33 mouse cellular contexts compared by ENCODE assay signal in genomic region chr11:62369924-62370323, GRCm38 (mm10).
"Had no signal": no experiment of that assay in that cellular context is flagged by ENCODE, and none has a peak within 500 bp of the region (broad histone marks: within the 10 kb centered on the region; RNA-seq: fewer than 3 reads in every experiment).

No protein-coding gene starts in this region.

- H3K4me1 ChIP-seq: heart, embryonic 12.5 days; heart, embryonic 13.5 days; heart, embryonic 15.5 days; hindbrain, embryonic 10.5 days; hindbrain, embryonic 12.5 days; hindbrain, embryonic 13.5 days; hindbrain, embryonic 15.5 days; intestine, embryonic 15.5 days; kidney, embryonic 15.5 days had no signal

- H3K9me3 ChIP-seq: heart, embryonic 12.5 days; heart, embryonic 13.5 days; heart, embryonic 15.5 days; hindbrain, embryonic 10.5 days; hindbrain, embryonic 12.5 days; hindbrain, embryonic 13.5 days; hindbrain, embryonic 15.5 days; intestine, embryonic 15.5 days; kidney, embryonic 15.5 days had no signal

- H3K9ac ChIP-seq: heart, embryonic 12.5 days; heart, embryonic 13.5 days; heart, embryonic 15.5 days; hindbrain, embryonic 12.5 days; hindbrain, embryonic 13.5 days; hindbrain, embryonic 15.5 days; intestine, embryonic 15.5 days; kidney, embryonic 15.5 days had no signal

- H3K4me2 ChIP-seq: heart, embryonic 11.5 days; heart, embryonic 12.5 days; heart, embryonic 13.5 days; heart, embryonic 15.5 days; hindbrain, embryonic 12.5 days; hindbrain, embryonic 13.5 days; hindbrain, embryonic 15.5 days; intestine, embryonic 15.5 days; kidney, embryonic 15.5 days had no signal

- H3K4me3 ChIP-seq: heart, embryonic 12.5 days; heart, embryonic 13.5 days; heart, embryonic 15.5 days; hindbrain, embryonic 10.5 days; hindbrain, embryonic 12.5 days; hindbrain, embryonic 13.5 days; hindbrain, embryonic 15.5 days; intestine, embryonic 15.5 days; kidney, embryonic 15.5 days; layer of hippocampus, adult 2 months; left cerebral cortex, adult 2 months had no signal

- H3K27ac ChIP-seq: heart, embryonic 13.5 days; heart, embryonic 15.5 days; hindbrain, embryonic 10.5 days; hindbrain, embryonic 12.5 days; hindbrain, embryonic 13.5 days; hindbrain, embryonic 15.5 days; hindbrain, postnatal 0 days; intestine, embryonic 15.5 days; kidney, embryonic 15.5 days; kidney, postnatal 0 days; layer of hippocampus, adult 2 months; left cerebral cortex, adult 2 months had no signal

- DNase-seq: heart, postnatal 10 days; heart, postnatal 14 days; heart, postnatal 36 days; heart, postnatal 4 days; kidney, adult 11 months; kidney, adult 18-20 months; kidney, adult 2 months; kidney, adult 8-10 months; kidney, adult 9 months; kidney, postnatal 10 days; kidney, postnatal 14 days; kidney, postnatal 25 days; kidney, postnatal 36 days; kidney, postnatal 4 days; layer of hippocampus, adult 9-11 months; layer of hippocampus, postnatal 36 days had no signal

- H3K27me3 ChIP-seq: heart, embryonic 12.5 days; heart, embryonic 13.5 days; heart, embryonic 15.5 days; hindbrain, embryonic 12.5 days; hindbrain, embryonic 13.5 days; hindbrain, embryonic 15.5 days; intestine, embryonic 15.5 days; kidney, embryonic 15.5 days had no signal

- ATAC-seq: hindbrain, postnatal 0 days; inflammation-experienced regulatory T-cells, adult 6 months; intestine, embryonic 15.5 days; intestine, embryonic 16.5 days; intestine, postnatal 0 days had no signal
